Mouse (Mus musculus) urinary bladder, adult 2 months (tissue): ENCODE measurements around the gene Vmn1r214. TPM values are rescaled to one million over a fixed set of nuclear protein-coding genes. Genes with fewer than 3 reads are reported as not detected.

Experiments
- DNase-seq: peaks from one replicate; pipeline ENCODE4 v3.0.0; 2022; ENCODE audit warnings: low spot score
- polyA plus RNA-seq: library from polyadenylated mRNA; depleted of rRNA; stranded (reverse); fragments of >200 nt; gene quantifications from 2 replicates; pipeline ENCODE4 v1.2.3, GENCODE M21; 2012; rRNA removed

The Vmn1r214 gene
- not detected in 2 replicates for polyA plus RNA-seq

DNA sequence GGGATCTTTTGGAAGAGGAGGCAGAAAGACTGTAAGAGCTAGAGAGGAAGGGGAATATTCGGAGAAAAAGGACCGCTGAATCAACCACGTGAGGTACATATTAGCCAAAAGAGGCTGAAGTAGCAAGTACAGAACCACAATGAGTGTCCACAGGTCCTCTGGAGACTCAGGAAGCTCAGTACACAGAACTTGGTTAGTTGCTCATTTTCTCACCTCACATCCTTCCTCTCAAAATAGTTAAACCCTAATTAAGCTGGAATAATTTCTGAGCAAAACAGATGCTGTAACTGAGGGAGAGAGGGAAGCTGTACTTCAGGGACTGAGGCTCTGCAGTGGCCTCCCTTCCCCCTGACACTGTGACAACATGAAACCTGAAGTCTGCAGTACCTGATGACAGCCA, at the start of gene Vmn1r214:
TSS of gene Vmn1r214 (plus strand) at position 301 of the 400 bp plus-strand sequence.
- no peak for DNase-seq

GRCm38 (mm10) chr13:22990214-22990891, 39.9 kb upstream of the Vmn1r214 start:
- DNase-seq, result no peak

DNA sequence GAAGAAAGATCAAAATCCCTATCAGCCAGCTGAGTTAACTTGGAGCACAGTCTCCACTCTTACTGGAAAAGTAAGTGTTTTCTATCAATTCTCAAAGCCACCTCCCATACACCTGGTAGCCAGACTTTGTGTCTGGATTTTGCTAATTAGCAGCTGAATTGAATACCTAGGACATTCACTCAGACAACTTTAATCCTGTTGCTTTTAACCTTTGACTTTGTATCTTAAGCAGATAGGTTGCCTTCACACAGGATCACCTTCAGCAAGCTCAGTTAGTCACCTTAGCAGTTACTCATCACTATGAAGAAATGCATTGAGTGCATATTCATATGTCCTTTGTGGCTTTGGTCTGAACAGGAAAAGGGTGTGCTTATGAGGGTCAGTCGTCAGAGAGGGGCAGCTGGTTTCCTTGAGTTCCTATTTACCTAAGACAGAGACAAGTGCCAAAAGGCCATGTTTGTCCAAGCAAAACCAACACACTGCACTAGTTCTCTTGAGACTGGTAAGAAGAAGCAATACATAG, 38.0 kb upstream of the Vmn1r214 start:
- no peak for DNase-seq

- no peak for DNase-seq
These were observed 37.5 kb upstream of the Vmn1r214 start for GRCm38 (mm10) chr13:22992721-22993120.

- no peak for DNase-seq
These were observed 22.9 kb upstream of the Vmn1r214 start, which contains the start of gene Vmn1r213 for GRCm38 (mm10) chr13:23007356-23007755. Gene Vmn1r213 (plus strand): TSS chr13:23007656.

DNA sequence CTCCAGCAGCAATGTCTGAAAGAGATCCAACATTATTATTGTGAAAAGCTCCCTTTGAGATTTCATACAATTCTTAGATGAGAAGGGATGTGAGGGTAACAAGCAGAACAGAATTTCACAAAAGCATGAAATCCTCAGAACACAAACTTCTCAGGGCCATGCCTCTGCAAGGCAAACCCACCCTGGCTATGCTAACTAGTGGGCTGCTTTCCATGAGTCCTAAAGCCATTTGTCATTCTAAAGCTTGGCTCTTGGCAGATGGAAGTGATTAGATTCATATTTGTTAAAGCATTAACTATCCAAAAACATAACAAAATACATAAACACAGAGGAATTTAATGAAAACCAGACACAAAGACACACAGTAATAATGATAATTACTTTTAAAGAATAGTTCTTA, 12.1 kb upstream of the Vmn1r214 start:
- no peak for DNase-seq

GRCm38 (mm10) chr13:23024812-23025211, 5.4 kb upstream of the Vmn1r214 start:
- no peak for DNase-seq

GRCm38 (mm10) chr13:23057778-23058177, 27.6 kb downstream of the Vmn1r214 start:
- no peak for DNase-seq

- no peak for DNase-seq
These were observed 37.5 kb downstream of the Vmn1r214 start, which contains the start of gene Vmn1r215 for GRCm38 (mm10) chr13:23067725-23068124. Gene Vmn1r215 (plus strand): TSS chr13:23068025.

DNA sequence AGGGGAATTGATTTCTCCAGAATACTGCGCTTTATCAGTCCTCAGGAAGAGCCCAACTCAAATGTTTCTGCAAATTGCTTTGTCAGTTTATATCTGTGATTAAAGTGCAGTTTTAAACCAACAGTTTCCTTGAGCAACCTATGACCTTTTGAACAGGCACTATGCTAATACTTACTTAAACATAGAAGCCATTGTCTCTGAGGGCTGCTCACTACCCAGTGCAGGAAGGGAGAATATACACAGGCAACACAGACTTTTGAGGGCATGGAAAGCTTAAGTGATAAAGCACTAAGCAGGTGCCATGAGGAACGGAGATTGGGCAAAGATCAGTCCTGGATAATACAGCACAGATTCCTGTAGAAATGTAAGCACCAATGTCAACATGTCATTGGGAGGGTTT, 39.1 kb downstream of the Vmn1r214 start:
- DNase-seq, result no peak

Other genes starting within 250 kb of the Vmn1r214 start
- gene Vmn1r209, start 220.7 kb upstream of the Vmn1r214 start, polyA plus RNA-seq, result not detected in 2 replicates
- not detected in 2 replicates for gene Vmn1r210, start 199.1 kb upstream of the Vmn1r214 start, polyA plus RNA-seq
- gene Vmn1r211, start 172.9 kb upstream of the Vmn1r214 start, polyA plus RNA-seq, result not detected in 2 replicates
- not detected in 2 replicates for gene Vmn1r212, start 146.2 kb upstream of the Vmn1r214 start, polyA plus RNA-seq
- gene Vmn1r213, start 22.8 kb upstream of the Vmn1r214 start, polyA plus RNA-seq, result not detected in 2 replicates
- not detected in 2 replicates for gene Vmn1r215, start 37.6 kb downstream of the Vmn1r214 start, polyA plus RNA-seq
- gene Vmn1r217, start 87.8 kb downstream of the Vmn1r214 start, polyA plus RNA-seq, result not detected in 2 replicates
- not detected in 2 replicates for gene Vmn1r218, start 102.7 kb downstream of the Vmn1r214 start, polyA plus RNA-seq
- not detected in 2 replicates for gene Vmn1r219, start 128.9 kb downstream of the Vmn1r214 start, polyA plus RNA-seq
- not detected in 2 replicates for gene Vmn1r220, start 157.6 kb downstream of the Vmn1r214 start, polyA plus RNA-seq
- not detected in 2 replicates for gene Vmn1r221, start 183.7 kb downstream of the Vmn1r214 start, polyA plus RNA-seq
- gene Vmn1r222, start 205.5 kb downstream of the Vmn1r214 start, polyA plus RNA-seq, result not detected in 2 replicates
- not detected in 2 replicates for gene Vmn1r223, start 216.7 kb downstream of the Vmn1r214 start, polyA plus RNA-seq